Mouse (Mus musculus): ENCODE measurements around the gene Cox4i1. TPM values are rescaled to one million over a fixed set of nuclear protein-coding genes. Genes with fewer than 3 reads are reported as not detected.

The Cox4i1 gene
- total and polyA plus RNA-seq, 3 experiments = 519 to 970 (median 711) TPM

- no peak overlapping the region for H3K9ac ChIP-seq (ENCODE audit: insufficient read depth, low read depth)
- peaks cover 9% of the 10 kb centered on the region for H3K9me3 ChIP-seq (replicated peaks; ENCODE audit: low read length)
- DNase-seq (ENCODE audit: extremely low read depth) = no peak
- H3K27ac ChIP-seq (ENCODE audit: insufficient read depth, low read depth) = no peak overlapping the region
- H3K4me1 ChIP-seq (ENCODE audit: control insufficient read depth in 1 of 2, insufficient read depth in 2 of 2) = peaks cover 6 to 10% of the 10 kb centered on the region in 2 experiments; a peak in 3 of 4 replicates
- H3K4me2 ChIP-seq (ENCODE audit: insufficient read depth, low read depth, poor library complexity, severe bottlenecking) = no peak overlapping the region
- dilution Hi-C loops (cut with MboI; ENCODE audit: extremely low pct_ligation_motif_present, extremely low pct_unique_long_range_greater_than_20kb, low sequenced_read_pairs) = no loop called here
- peaks cover 50% of the 10 kb centered on the region for H3K27me3 ChIP-seq (replicated peaks)
- H3K79me2 ChIP-seq (replicated peaks; ENCODE audit: control insufficient read depth, extremely low read depth, insufficient read depth, poor library complexity, severe bottlenecking) = no peaks in the 10 kb centered on the region
- H3K4me3 ChIP-seq (replicated peaks in 1 of 3; ENCODE audit: low read depth in 2 of 3, low read length in 2 of 3, poor library complexity in 1 of 3) = no peak overlapping the region
- no peaks in the 10 kb centered on the region for H3K36me3 ChIP-seq (replicated peaks in 1 of 2; ENCODE audit: control insufficient read depth in 1 of 2, insufficient read depth in 1 of 2, low read length in 1 of 2)
- in situ Hi-C loops (cut with MboI; ENCODE audit: low pct_ligation_motif_present, low pct_unique_long_range_greater_than_20kb, low sequenced_read_pairs) = no loop called here
- TF ChIP-seq MYC (IDR thresholded peaks at IDR 0.05; ENCODE audit: low read depth, low read length) = no peak
- TF ChIP-seq CHD2 (IDR thresholded peaks at IDR 0.05; ENCODE audit: low read length) = no peak
- no peak for TF ChIP-seq UBTF (IDR thresholded peaks at IDR 0.05; ENCODE audit: low read depth, low read length)
- TF ChIP-seq GABPA (IDR thresholded peaks at IDR 0.05; ENCODE audit: insufficient replicate concordance, low read depth, low read length) = no peak
- no peak for TF ChIP-seq MEF2A (IDR thresholded peaks at IDR 0.05; ENCODE audit: borderline replicate concordance, low read depth, low read length)
- TF ChIP-seq MAX (IDR thresholded peaks at IDR 0.05; ENCODE audit: low read length) = no peak
- no peak for TF ChIP-seq JUND (conservative IDR thresholded peaks at IDR 0.05; ENCODE audit: low read depth, low read length)
- no peak for TF ChIP-seq POLR2A (IDR thresholded peaks at IDR 0.05; ENCODE audit: low read depth, low read length)
- TF ChIP-seq POLR2AphosphoS2 (IDR thresholded peaks at IDR 0.05; ENCODE audit: low read depth, low read length) = no peak
- TF ChIP-seq HCFC1 (IDR thresholded peaks at IDR 0.05; ENCODE audit: low read depth, low read length) = no peak
- no peak for TF ChIP-seq PAX5 (IDR thresholded peaks at IDR 0.05; ENCODE audit: low read length)
- TF ChIP-seq MAFK (IDR thresholded peaks at IDR 0.05; ENCODE audit: insufficient replicate concordance, low read length) = no peak
- no peak for TF ChIP-seq MAZ (IDR thresholded peaks at IDR 0.05; ENCODE audit: low read depth, low read length)
- TF ChIP-seq JUN (IDR thresholded peaks at IDR 0.05; ENCODE audit: insufficient read depth, low read depth, low read length) = no peak
- no peak for TF ChIP-seq NRF1 (IDR thresholded peaks at IDR 0.05; ENCODE audit: low read depth, low read length)
- TF ChIP-seq BHLHE40 (IDR thresholded peaks at IDR 0.05; ENCODE audit: low read depth, low read length) = no peak
- no peak for TF ChIP-seq ZMIZ1 (IDR thresholded peaks at IDR 0.05; ENCODE audit: low read depth, low read length)
- TF ChIP-seq USF2 (conservative IDR thresholded peaks at IDR 0.05; ENCODE audit: low read depth, low read length) = no peak
- TF ChIP-seq CHD1 (IDR thresholded peaks at IDR 0.05; ENCODE audit: low read depth, low read length) = no peak
These were observed 38.0 kb upstream of the Cox4i1 start for GRCm38 (mm10) chr8:120630031-120630430.

DNA sequence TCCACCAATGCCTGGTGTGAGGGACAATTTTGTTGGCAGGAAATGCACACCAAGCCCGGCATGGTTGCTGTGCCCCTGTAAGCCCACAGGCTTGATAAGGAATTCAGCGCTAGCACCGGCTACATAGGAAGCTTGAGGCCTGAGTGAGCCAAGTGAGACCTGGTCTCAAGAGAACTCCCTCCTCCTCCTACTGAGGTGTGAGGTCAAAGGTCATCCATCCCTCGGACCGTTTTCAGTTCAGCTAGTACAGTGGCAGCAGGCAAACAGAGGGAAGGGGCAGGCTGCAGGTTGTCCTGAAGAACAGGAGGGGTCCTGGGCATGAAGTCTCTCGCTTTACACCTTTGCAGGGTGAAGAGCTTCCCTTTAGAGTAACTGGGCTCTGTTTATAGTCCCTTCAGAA lies 37.2 kb upstream of the Cox4i1 start:
- TF ChIP-seq POLR2A (IDR thresholded peaks at IDR 0.05; ENCODE audit: low read depth, low read length) (no peak), MAZ (IDR thresholded peaks at IDR 0.05; ENCODE audit: low read depth, low read length) (no peak), ZNF384 (IDR thresholded peaks at IDR 0.05; ENCODE audit: low read depth, low read length) (no peak), CHD2 (IDR thresholded peaks at IDR 0.05; ENCODE audit: low read length) (no peak), RCOR1 (conservative IDR thresholded peaks at IDR 0.05; ENCODE audit: low read depth, low read length) (no peak), JUN (IDR thresholded peaks at IDR 0.05; ENCODE audit: insufficient read depth, low read depth, low read length) (no peak), USF2 (conservative IDR thresholded peaks at IDR 0.05; ENCODE audit: low read depth, low read length) (no peak), MXI1 (IDR thresholded peaks at IDR 0.05; ENCODE audit: low read depth, low read length) (no peak), SMC3 (IDR thresholded peaks at IDR 0.05; ENCODE audit: low read depth, low read length) (no peak), TBP (conservative IDR thresholded peaks at IDR 0.05; ENCODE audit: low read depth, low read length) (no peak), MAFK (IDR thresholded peaks at IDR 0.05; ENCODE audit: insufficient replicate concordance, low read length) (no peak), ETS1 (conservative IDR thresholded peaks at IDR 0.05; ENCODE audit: low read depth, low read length) (no peak)
- Histone ChIP-seq H3K79me2 (replicated peaks; ENCODE audit: control insufficient read depth, extremely low read depth, insufficient read depth, poor library complexity, severe bottlenecking) (no peaks in the 10 kb centered on the region), H3K4me3 (replicated peaks in 1 of 3; ENCODE audit: low read depth in 2 of 3, low read length in 2 of 3, poor library complexity in 1 of 3) (no peak overlapping the region), H3K27ac (ENCODE audit: insufficient read depth, low read depth) (no peak overlapping the region), H3K9me3 (replicated peaks; ENCODE audit: low read length) (peaks cover 9% of the 10 kb centered on the region), H3K4me2 (ENCODE audit: insufficient read depth, low read depth, poor library complexity, severe bottlenecking) (no peak overlapping the region), H3K9ac (ENCODE audit: insufficient read depth, low read depth) (no peak overlapping the region), H3K36me3 (replicated peaks in 1 of 2; ENCODE audit: control insufficient read depth in 1 of 2, insufficient read depth in 1 of 2, low read length in 1 of 2) (no peaks in the 10 kb centered on the region), H3K4me1 (ENCODE audit: control insufficient read depth in 1 of 2, insufficient read depth in 2 of 2) (peaks cover 6 to 10% of the 10 kb centered on the region in 2 experiments; a peak in 3 of 4 replicates), H3K27me3 (replicated peaks) (peaks cover 56% of the 10 kb centered on the region)
- no peak for DNase-seq (ENCODE audit: extremely low read depth)
- dilution Hi-C loops (cut with MboI; ENCODE audit: extremely low pct_ligation_motif_present, extremely low pct_unique_long_range_greater_than_20kb, low sequenced_read_pairs) = no loop called here
- in situ Hi-C loops (cut with MboI; ENCODE audit: low pct_ligation_motif_present, low pct_unique_long_range_greater_than_20kb, low sequenced_read_pairs) = no loop called here
